Mouse (Mus musculus) lung, postnatal 25 days (tissue): Measurements from ENCODE around the gene Psmb6.

ENCODE experiments used
- DNase-seq: peaks from one replicate; pipeline ENCODE4 v3.0.0; 2022; ENCODE audit warnings: low spot score

The Psmb6 gene

DNA sequence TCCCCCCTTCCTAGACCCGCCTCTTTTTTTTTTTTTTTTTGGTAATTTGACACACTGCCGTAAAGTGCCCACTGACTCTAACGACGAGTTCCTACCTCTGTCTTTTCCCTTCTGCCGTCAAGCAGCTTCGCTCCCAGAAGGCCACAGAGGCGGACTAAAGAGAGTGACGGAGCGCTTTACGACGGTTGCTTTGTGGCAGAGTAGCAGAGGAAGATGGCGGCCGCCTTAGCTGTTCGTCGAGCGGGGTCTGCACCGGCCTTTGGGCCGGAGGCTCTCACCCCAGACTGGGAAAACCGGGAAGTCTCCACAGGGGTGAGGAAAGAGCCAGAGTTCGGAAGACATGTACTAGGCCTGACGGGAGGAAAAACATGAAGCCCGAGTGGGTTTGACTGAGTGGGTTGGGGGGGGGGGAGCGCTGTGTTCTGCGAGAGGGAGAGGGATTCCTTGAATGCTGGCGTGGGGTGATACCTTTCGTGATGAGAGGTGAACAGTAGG, at the start of gene Psmb6:
Gene Psmb6 (plus strand): TSS at position 184 of the 495 bp plus-strand sequence.
- peak; percentile 97 for DNase-seq

GRCm38 (mm10) chr11:70485498-70485897, 39.7 kb upstream of the Psmb6 start:
- DNase-seq = no peak

DNA sequence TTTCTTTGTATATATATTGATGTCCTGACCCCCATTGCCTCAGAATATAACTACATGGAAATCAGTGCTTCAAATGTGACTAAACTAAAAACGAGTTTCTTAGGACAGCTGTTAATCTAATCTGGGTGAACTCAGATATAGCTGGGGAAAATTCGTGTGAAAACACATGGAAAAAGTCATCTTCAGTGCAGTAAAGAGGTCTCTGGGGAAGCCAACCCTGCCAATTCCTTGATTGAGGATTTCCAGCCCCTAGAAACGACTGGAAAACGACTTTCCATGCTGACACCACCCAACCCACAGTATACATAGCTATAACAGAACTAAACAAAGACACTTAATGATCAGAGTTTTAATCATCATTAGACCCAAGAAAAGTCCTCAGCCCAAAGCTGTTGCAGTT, 37.4 kb upstream of the Psmb6 start:
- no peak for DNase-seq

DNA sequence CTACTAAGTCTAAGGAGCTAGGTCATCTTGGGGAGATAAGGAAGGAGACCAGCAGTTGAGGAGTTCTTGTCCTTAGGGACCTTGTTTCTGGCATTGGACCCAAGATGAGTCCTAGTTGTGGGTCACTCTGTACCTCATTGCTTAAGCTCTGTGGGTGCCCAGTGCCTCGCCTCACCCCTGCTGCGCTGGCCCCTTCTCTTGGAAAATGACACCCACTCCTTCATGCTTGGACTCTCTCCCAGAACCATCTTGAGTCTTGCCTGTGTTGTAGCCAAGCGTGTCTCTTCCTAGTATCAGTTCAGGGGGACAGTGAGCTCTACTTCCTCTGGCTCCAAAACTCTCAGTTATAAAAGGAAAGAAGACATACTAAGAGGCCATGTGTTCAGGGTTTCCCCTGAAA, 36.0 kb upstream of the Psmb6 start:
- DNase-seq = no peak

GRCm38 (mm10) chr11:70489684-70490083, 35.5 kb upstream of the Psmb6 start:
- peak; percentile 41 for DNase-seq

DNA sequence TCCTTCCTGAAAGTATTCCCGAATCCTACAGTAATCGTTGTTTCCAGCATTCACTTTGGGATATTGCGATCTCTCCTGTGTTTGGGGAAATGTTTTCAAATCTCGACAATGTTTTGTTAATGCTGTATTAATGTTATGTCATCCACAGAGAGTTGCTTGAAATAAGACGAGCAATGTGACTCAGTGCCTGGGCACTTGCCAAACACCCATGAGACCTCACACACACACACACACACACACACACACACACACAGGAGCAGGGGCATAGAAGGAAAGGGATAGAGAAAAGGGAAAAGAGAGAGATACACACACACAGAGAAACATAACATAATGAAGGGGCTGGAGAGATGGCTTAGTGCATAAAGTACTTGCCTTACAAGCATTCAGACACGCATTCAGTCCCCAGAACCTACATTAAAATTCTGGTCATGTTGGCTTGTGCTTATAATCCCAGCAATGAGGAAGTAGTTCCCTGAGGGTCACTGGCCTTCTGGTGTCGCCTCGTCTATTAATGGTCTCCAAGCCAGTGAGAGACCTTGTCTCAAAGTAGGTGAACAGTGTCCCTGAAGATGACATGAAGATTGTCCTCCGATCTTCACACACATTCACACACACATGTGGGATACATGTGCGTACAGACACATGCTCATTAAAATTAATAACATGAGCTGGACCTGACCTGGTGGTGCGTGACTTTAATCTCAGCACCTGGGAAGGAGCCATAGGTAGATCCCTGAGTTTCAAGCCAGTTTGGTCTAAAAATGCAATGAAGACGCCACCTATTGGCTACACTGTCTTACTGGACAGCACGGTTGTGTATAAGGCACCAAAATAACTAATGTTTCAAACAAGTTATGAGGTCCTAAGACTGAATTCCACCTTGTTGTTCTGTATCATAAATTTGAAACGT, 25.3 kb upstream of the Psmb6 start:
- DNase-seq = peak; percentile 55

- DNase-seq = no peak
Measured at GRCm38 (mm10) chr11:70500476-70500812, 24.7 kb upstream of the Psmb6 start.

DNA sequence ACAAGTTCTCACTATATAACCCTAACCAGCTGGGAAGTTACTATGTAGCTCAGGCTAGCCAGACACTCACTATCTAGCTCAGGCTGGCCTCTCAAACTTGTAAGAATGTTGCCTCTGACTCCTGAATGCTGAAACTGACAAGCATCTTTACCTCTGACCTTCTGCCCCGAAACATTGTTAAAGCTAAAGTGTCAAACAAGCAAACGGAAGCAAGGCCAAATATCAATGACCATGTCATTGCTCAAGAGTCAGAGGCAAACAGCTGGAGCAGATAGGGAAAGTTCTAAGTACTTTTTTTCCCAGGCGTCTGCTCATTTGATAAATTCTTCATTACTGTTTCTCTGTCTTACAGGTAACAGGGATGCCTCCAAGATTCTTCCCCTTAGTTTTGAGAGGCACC, 23.1 kb upstream of the Psmb6 start:
- DNase-seq = no peak

GRCm38 (mm10) chr11:70504970-70505369, 20.2 kb upstream of the Psmb6 start, which contains the start of gene Tm4sf5:
Gene Tm4sf5, plus strand, starts transcription at chr11:70505244.
- DNase-seq = no peak

GRCm38 (mm10) chr11:70506385-70506784, 18.8 kb upstream of the Psmb6 start:
- peak; percentile 84 for DNase-seq

- DNase-seq = no peak
Measured at GRCm38 (mm10) chr11:70506962-70507515, 18.1 kb upstream of the Psmb6 start.

- peak; percentile 30 for DNase-seq
Measured at GRCm38 (mm10) chr11:70509753-70510564, 15.2 kb upstream of the Psmb6 start.

DNA sequence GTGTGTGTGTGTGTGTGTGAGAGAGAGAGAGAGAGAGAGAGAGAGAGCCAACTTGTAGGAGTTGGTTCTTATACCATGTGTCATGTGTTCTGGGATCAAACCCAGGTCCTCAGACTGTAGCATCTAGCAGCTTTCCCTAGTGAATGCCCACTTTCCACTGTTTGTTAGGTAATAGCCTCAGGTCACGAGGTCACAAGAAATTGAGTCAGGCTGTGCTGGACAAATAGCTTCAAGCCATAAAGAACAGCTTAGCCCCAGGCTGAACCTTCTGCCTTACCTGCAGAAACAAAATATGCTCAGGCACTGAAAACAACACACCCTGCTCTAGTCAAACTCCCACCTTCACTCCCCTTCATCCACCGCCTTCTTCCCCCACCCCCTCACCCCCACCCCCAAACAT, 13.9 kb upstream of the Psmb6 start:
- DNase-seq = no peak

DNA sequence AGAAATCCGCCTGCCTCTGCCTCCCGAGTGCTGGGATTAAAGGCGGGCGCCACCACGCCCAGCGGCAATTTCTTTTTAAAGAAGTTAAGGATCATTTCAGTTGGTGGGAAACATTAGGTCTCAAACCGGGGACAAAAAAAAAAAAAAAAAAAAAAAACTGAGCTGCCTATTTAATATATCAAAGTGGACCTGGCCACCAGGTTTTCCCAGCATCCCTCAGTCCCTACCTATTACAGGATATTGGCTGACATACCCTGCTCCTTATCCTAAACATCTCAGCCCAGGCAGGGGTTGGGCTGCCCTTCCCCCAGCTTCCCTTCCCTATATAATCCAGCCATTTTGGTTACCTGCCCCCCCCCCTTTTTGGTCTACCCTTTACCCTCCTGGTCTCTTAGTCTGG, 13.3 kb upstream of the Psmb6 start:
- no peak for DNase-seq

GRCm38 (mm10) chr11:70512709-70513342, 12.3 kb upstream of the Psmb6 start:
- DNase-seq = no peak

DNA sequence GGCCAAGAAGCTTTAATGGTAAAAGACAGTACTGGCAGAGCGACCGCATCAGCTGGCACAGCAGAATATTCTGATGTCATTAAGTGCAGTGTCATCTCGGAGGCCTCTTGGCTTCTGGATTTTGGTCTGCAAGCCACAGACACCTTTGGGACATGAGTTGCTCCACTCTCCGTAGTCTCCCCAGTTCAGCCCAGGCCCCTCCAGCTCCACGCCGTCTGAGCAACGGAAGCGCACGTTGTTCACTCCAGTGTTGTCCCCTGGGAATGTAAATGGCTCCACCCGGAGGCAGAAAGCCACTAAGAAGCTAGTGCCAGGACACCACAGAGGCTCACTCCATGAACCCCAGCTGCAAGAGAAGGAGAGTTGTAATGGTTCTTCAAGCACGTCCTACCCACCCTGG, 11.6 kb upstream of the Psmb6 start:
- no peak for DNase-seq

- no peak for DNase-seq
Measured at GRCm38 (mm10) chr11:70514288-70514687, 10.9 kb upstream of the Psmb6 start, which contains the start of gene Vmo1. Gene Vmo1, minus strand, starts transcription at chr11:70514616.

- DNase-seq = peak; percentile 43
Measured at GRCm38 (mm10) chr11:70516352-70516751, 8.8 kb upstream of the Psmb6 start.

GRCm38 (mm10) chr11:70518436-70518835, 6.7 kb upstream of the Psmb6 start:
- DNase-seq = no peak

- no peak for DNase-seq
Measured at GRCm38 (mm10) chr11:70518923-70519322, 6.2 kb upstream of the Psmb6 start, which contains the start of gene Gltpd2. Gene Gltpd2, plus strand, starts transcription at chr11:70519196.

- DNase-seq = no peak
Measured at GRCm38 (mm10) chr11:70520178-70520769, 4.9 kb upstream of the Psmb6 start.
